Mouse (Mus musculus) heart, adult 2 months (tissue): ENCODE results near the gene Pdzk1ip1. TPM values are rescaled to one million over a fixed set of nuclear protein-coding genes. Genes with fewer than 3 reads are reported as not detected.

Experiments
- DNase-seq, 2 experiments: peaks; one replicate each; pipeline ENCODE4 v3.0.0; 2021
- H3K27ac ChIP-seq: fragments of 200-600 bp; 2 replicates; pipeline ENCODE4 v1.8.1; 2022
- H3K27me3 ChIP-seq: fragments of 200-500 bp; 2 replicates; pipeline ENCODE4 v1.6.1; 2012; ENCODE audit warnings: mild to moderate bottlenecking, low read length, inconsistent platforms, mixed read lengths; ENCODE audit not compliant: control insufficient read depth, insufficient read depth
- H3K36me3 ChIP-seq: fragments of 200-500 bp; 2 replicates; pipeline ENCODE4 v1.6.1; 2012; ENCODE audit warnings: low read length, inconsistent platforms; ENCODE audit not compliant: control insufficient read depth, insufficient read depth
- H3K4me1 ChIP-seq: fragments of 200-500 bp; 2 replicates; pipeline ENCODE4 v1.6.1; 2011; ENCODE audit warnings: low read length; ENCODE audit not compliant: control insufficient read depth, insufficient read depth
- H3K4me3 ChIP-seq: fragments of 200-600 bp; 2 replicates; pipeline ENCODE4 v1.8.1; 2022
- H3K79me2 ChIP-seq: fragments of 200-500 bp; replicated peaks from 2 replicates; pipeline ENCODE4 v1.6.1; 2012; ENCODE audit warnings: mild to moderate bottlenecking, inconsistent platforms, low read length, moderate library complexity, mixed read lengths; ENCODE audit not compliant: control insufficient read depth, insufficient read depth
- H3K9ac ChIP-seq: fragments of 200-500 bp; 2 replicates; pipeline ENCODE4 v1.6.1; 2012; ENCODE audit warnings: low read depth, mild to moderate bottlenecking, control low read depth, inconsistent platforms, low read length, mixed read lengths
- CTCF ChIP-seq: fragments of 200-600 bp; IDR thresholded peaks from 2 replicates; pipeline ENCODE4 v1.8.1; 2022; ENCODE audit warnings: antibody characterized with exemption, mild to moderate bottlenecking, moderate library complexity
- EP300 ChIP-seq: fragments of 200-500 bp; IDR thresholded peaks from 2 replicates; pipeline ENCODE4 v1.6.1; 2011; ENCODE audit warnings: low read depth, low read length, control low read depth; ENCODE audit not compliant: insufficient read depth
- POLR2A ChIP-seq: fragments of 200-500 bp; IDR thresholded peaks from 2 replicates; pipeline ENCODE4 v1.6.1; 2011; ENCODE audit warnings: mild to moderate bottlenecking, low read depth, low read length, control low read depth; ENCODE audit not compliant: insufficient read depth
- WGBS: fragments of 180-500 bp; shearing (Covaris S2); methylation state at CpG from one replicate; pipeline ENCODE4 v1.1.7; 2018; 5-methylcytosine and 5-hydroxymethylcytosine counted together
- intact Hi-C: fragments of 180-260 bp; cut with DNase I; formaldehyde crosslinking; loops from one replicate; pipeline ENCODE4 v1.15.1; 2025
- polyA plus RNA-seq: library from polyadenylated mRNA; depleted of rRNA; stranded (reverse); fragments of >200 nt; gene quantifications from 2 replicates; pipeline ENCODE4 v1.2.3, GENCODE M21; 2012
- total RNA-seq, 2 experiments: library from RNA; stranded (reverse); gene quantifications; 2 replicates each; pipeline ENCODE4 v1.2.3; 2021

Pdzk1ip1 gene
- total and polyA plus RNA-seq, 3 experiments = 0.70 to 1.9 (median 0.86) TPM

- H3K27ac ChIP-seq = no peak overlapping the region
- DNase-seq = peak in 1 of 2 experiments; percentile 6
- intact Hi-C loops = loop anchor here (5.0 kb wide), 1 partner anchor 90 kb away; no protein-coding TSS in a partner anchor
- H3K79me2 ChIP-seq = no peaks in the 10 kb centered on the region
- no peaks in the 10 kb centered on the region; the same call in 1 of the 2 replicates for H3K4me1 ChIP-seq
- H3K9ac ChIP-seq = no peak overlapping the region
- H3K27me3 ChIP-seq = no peaks in the 10 kb centered on the region; the same call in 1 of the 2 replicates
- H3K4me3 ChIP-seq = no peak overlapping the region
- no peaks in the 10 kb centered on the region for H3K36me3 ChIP-seq
- TF ChIP-seq POLR2A (no peak), CTCF (no peak)
- 56% methylated on average over 3 of the region's 3 CpGs for WGBS
These were observed 1.6 kb upstream of the Pdzk1ip1 start for GRCm38 (mm10) chr4:115086763-115087415.

- intact Hi-C loops = no loop called here
- TF ChIP-seq EP300 (no peak), POLR2A (no peak), CTCF (no peak)
- Histone ChIP-seq H3K4me3 (no peak overlapping the region), H3K36me3 (no peaks in the 10 kb centered on the region), H3K27ac (no peak overlapping the region), H3K9ac (no peak overlapping the region), H3K27me3 (no peaks in the 10 kb centered on the region; the same call in 1 of the 2 replicates), H3K4me1 (no peaks in the 10 kb centered on the region), H3K79me2 (no peaks in the 10 kb centered on the region)
- DNase-seq = peak in 1 of 2 experiments; percentile 5
- WGBS = 60% methylated on average over 2 of the region's 2 CpGs
These were observed 2.1 kb downstream of the Pdzk1ip1 start for GRCm38 (mm10) chr4:115090592-115090991.

GRCm38 (mm10) chr4:115091806-115092205 is 3.3 kb downstream of the Pdzk1ip1 start:
- H3K4me1 ChIP-seq = peaks cover 4% of the 10 kb centered on the region
- H3K9ac ChIP-seq = no peak overlapping the region
- WGBS = 73% methylated on average over 3 of the region's 3 CpGs
- no peak overlapping the region for H3K4me3 ChIP-seq
- peak in 1 of 2 experiments; percentile 9 for DNase-seq
- H3K79me2 ChIP-seq = no peaks in the 10 kb centered on the region
- intact Hi-C loops = no loop called here
- no peaks in the 10 kb centered on the region; the same call in 1 of the 2 replicates for H3K27me3 ChIP-seq
- no peaks in the 10 kb centered on the region for H3K36me3 ChIP-seq
- TF ChIP-seq POLR2A (no peak), CTCF (no peak), EP300 (no peak)
- no peak overlapping the region for H3K27ac ChIP-seq

- no peak overlapping the region for H3K27ac ChIP-seq
- H3K9ac ChIP-seq = no peak overlapping the region
- no peak for DNase-seq
- H3K79me2 ChIP-seq = no peaks in the 10 kb centered on the region
- H3K4me1 ChIP-seq = peaks cover 4% of the 10 kb centered on the region
- 85% methylated on average over 4 of the region's 4 CpGs for WGBS
- no peak overlapping the region for H3K4me3 ChIP-seq
- no peaks in the 10 kb centered on the region; the same call in 1 of the 2 replicates for H3K27me3 ChIP-seq
- intact Hi-C loops = no loop called here
- H3K36me3 ChIP-seq = no peaks in the 10 kb centered on the region
- TF ChIP-seq CTCF (no peak), POLR2A (no peak), EP300 (no peak)
These were observed 4.9 kb downstream of the Pdzk1ip1 start for GRCm38 (mm10) chr4:115093331-115093864.

- Histone ChIP-seq H3K4me1 (peaks cover 4% of the 10 kb centered on the region), H3K79me2 (no peaks in the 10 kb centered on the region), H3K36me3 (no peaks in the 10 kb centered on the region), H3K27ac (no peak overlapping the region), H3K4me3 (no peak overlapping the region), H3K27me3 (no peaks in the 10 kb centered on the region; the same call in 1 of the 2 replicates), H3K9ac (no peak overlapping the region)
- DNase-seq = no peak
- TF ChIP-seq EP300 (no peak), CTCF (no peak), POLR2A (no peak)
- intact Hi-C loops = no loop called here
- 93% methylated on average over 2 of the region's 2 CpGs for WGBS
These were observed 5.5 kb downstream of the Pdzk1ip1 start for GRCm38 (mm10) chr4:115094056-115094455.

GRCm38 (mm10) chr4:115095671-115096434 is 7.3 kb downstream of the Pdzk1ip1 start:
- H3K27ac ChIP-seq = no peak overlapping the region

More at GRCm38 (mm10) chr4:115095671-115096434, 7.3 kb downstream of the Pdzk1ip1 start:
- 4% methylated on average over 31 of the region's 31 CpGs for WGBS
- intact Hi-C loops = no loop called here
- no peak for TF ChIP-seq EP300
- no peak for TF ChIP-seq CTCF
- no peak for TF ChIP-seq POLR2A
- H3K27me3 ChIP-seq = peaks cover 2% of the 10 kb centered on the region; the same call in 1 of the 2 replicates
- peak overlapping the region; percentile 68 for H3K9ac ChIP-seq
- H3K36me3 ChIP-seq = no peaks in the 10 kb centered on the region
- peak overlapping the region; percentile 56 for H3K4me3 ChIP-seq
- H3K79me2 ChIP-seq = no peaks in the 10 kb centered on the region
- peaks cover 4% of the 10 kb centered on the region for H3K4me1 ChIP-seq
- peak; percentile 47 to 55 for DNase-seq
